Mouse (Mus musculus) CH12.LX (cell line): Measurements from ENCODE around the gene Apex1.

Experiments
- CHD2 ChIP-seq: IDR thresholded peaks from 2 replicates; pipeline ENCODE4 v1.6.1; 2011; ENCODE audit warnings: low read length, improper control_type of control experiment
- CTCF ChIP-seq, 2 experiments: IDR thresholded peaks in 1 of 2; conservative IDR thresholded peaks in 1 of 2; 2 replicates each; pipeline ENCODE4 v1.5.1; 2011 to 2012; ENCODE audit warnings: low read depth in 2 of 2, low read length in 2 of 2, improper control_type of control experiment in 1 of 2, inconsistent platforms in 1 of 2, mild to moderate bottlenecking in 1 of 2, moderate library complexity in 1 of 2
- E2F4 ChIP-seq: IDR thresholded peaks from 2 replicates; pipeline ENCODE4 v1.6.1; 2011; ENCODE audit warnings: low read depth, low read length, improper control_type of control experiment; ENCODE audit not compliant: insufficient replicate concordance
- ELF1 ChIP-seq: IDR thresholded peaks from 2 replicates; pipeline ENCODE4 v1.6.1; 2014; ENCODE audit warnings: low read depth, mild to moderate bottlenecking, inconsistent platforms, low read length, improper control_type of control experiment
- EP300 ChIP-seq: IDR thresholded peaks from 2 replicates; pipeline ENCODE4 v1.6.1; 2011; ENCODE audit warnings: low read length, improper control_type of control experiment
- MYC ChIP-seq: IDR thresholded peaks from 2 replicates; pipeline ENCODE4 v1.6.1; 2011; ENCODE audit warnings: low read depth, mild to moderate bottlenecking, improper control_type of control experiment, low read length
- NELFE ChIP-seq: IDR thresholded peaks from 2 replicates; pipeline ENCODE4 v1.6.1; 2011; ENCODE audit warnings: low read depth, low read length, improper control_type of control experiment
- POLR2A ChIP-seq: IDR thresholded peaks from 2 replicates; pipeline ENCODE4 v1.6.1; 2011; ENCODE audit warnings: low read depth, mild to moderate bottlenecking, improper control_type of control experiment, low read length
- TCF12 ChIP-seq: IDR thresholded peaks from 2 replicates; pipeline ENCODE4 v1.6.1; 2014; ENCODE audit warnings: low read depth, mild to moderate bottlenecking, inconsistent platforms, low read length, improper control_type of control experiment
- USF1 ChIP-seq: IDR thresholded peaks from 2 replicates; pipeline ENCODE4 v1.6.1; 2014; ENCODE audit warnings: low read depth, mild to moderate bottlenecking, inconsistent platforms, low read length, improper control_type of control experiment
- ZC3H11A ChIP-seq: IDR thresholded peaks from 2 replicates; pipeline ENCODE4 v1.6.1; 2012; ENCODE audit warnings: low read depth, mild to moderate bottlenecking, inconsistent platforms, low read length, improper control_type of control experiment
- ZNF384 ChIP-seq: IDR thresholded peaks from 2 replicates; pipeline ENCODE4 v1.6.1; 2012; ENCODE audit warnings: low read depth, low read length, improper control_type of control experiment, inconsistent platforms

- TF ChIP-seq USF1 (no peak), CHD2 (no peak), CTCF (conservative IDR thresholded peaks at IDR 0.05 in 1 of 2, IDR thresholded peaks at IDR 0.05 in 1 of 2; ENCODE audit: low read depth in 2 of 2, low read length in 2 of 2) (no peak), E2F4 (no peak), NELFE (no peak), MYC (no peak), ZC3H11A (no peak), POLR2A (no peak), ZNF384 (no peak), TCF12 (no peak), ELF1 (no peak), EP300 (no peak)
Observed at GRCm38 (mm10) chr14:50975001-50975400, 50.2 kb downstream of the Apex1 start.
